Mouse (Mus musculus) midbrain, embryonic 12.5 days (tissue): ENCODE results near the gene Mpzl1. TPM values are rescaled to one million over a fixed set of nuclear protein-coding genes. Genes with fewer than 3 reads are reported as not detected.
A peak's percentile ranks its signal among the peaks of the same experiment; 100 is the strongest.
"Not testable (repeated sequence)": the region's sequence is repeated elsewhere in the genome, so short reads cannot be mapped to it uniquely, and the experiment has no call there.

Source experiments
- ATAC-seq: fragments of 200-750 bp; cut with Nextera tagmentation; 2 replicates; pipeline ENCODE4 v1.8.0; 2017; ENCODE audit warnings: low read depth, moderate TSS enrichment, moderate library complexity; ENCODE audit not compliant: low FRiP score
- H3K27ac ChIP-seq: fragments of 300-500 bp; sonication (generic); replicated peaks from 2 replicates; pipeline ENCODE4 v1.5.1; 2016; ENCODE audit warnings: mild to moderate bottlenecking
- H3K27me3 ChIP-seq: fragments of 300-500 bp; sonication (generic); 2 replicates; pipeline ENCODE4 v1.6.1; 2016; ENCODE audit warnings: mild to moderate bottlenecking
- H3K36me3 ChIP-seq: fragments of 300-500 bp; sonication (generic); 2 replicates; pipeline ENCODE4 v1.6.1; 2016
- H3K4me1 ChIP-seq: fragments of 300-500 bp; sonication (generic); 2 replicates; pipeline ENCODE4 v1.6.1; 2016
- H3K4me2 ChIP-seq: fragments of 300-500 bp; sonication (generic); replicated peaks from 2 replicates; pipeline ENCODE4 v1.6.1; 2016; ENCODE audit warnings: mild to moderate bottlenecking, moderate library complexity
- H3K4me3 ChIP-seq: fragments of 300-500 bp; sonication (generic); 2 replicates; pipeline ENCODE4 v1.5.1; 2016; ENCODE audit warnings: mild to moderate bottlenecking
- H3K9ac ChIP-seq: fragments of 300-500 bp; sonication (generic); replicated peaks from 2 replicates; pipeline ENCODE4 v1.6.1; 2016; ENCODE audit warnings: mild to moderate bottlenecking, moderate library complexity
- H3K9me3 ChIP-seq: fragments of 300-500 bp; sonication (generic); 2 replicates; pipeline ENCODE4 v1.6.1; 2016; ENCODE audit warnings: mild to moderate bottlenecking
- WGBS: fragments of 180-500 bp; shearing (Covaris S2); methylation state at CpG from one replicate; pipeline ENCODE4 v1.1.7; 2016; 5-methylcytosine and 5-hydroxymethylcytosine counted together
- polyA plus RNA-seq: library from polyadenylated mRNA; unstranded; fragments of >200 nt; fragmentation: Nextera tagmentation; extraction: Ambion mirVana; gene quantifications from 2 replicates; pipeline ENCODE4 v1.2.1, GENCODE M21; 2016

Gene Mpzl1
- polyA plus RNA-seq = 133 and 139 TPM in 2 replicates

DNA sequence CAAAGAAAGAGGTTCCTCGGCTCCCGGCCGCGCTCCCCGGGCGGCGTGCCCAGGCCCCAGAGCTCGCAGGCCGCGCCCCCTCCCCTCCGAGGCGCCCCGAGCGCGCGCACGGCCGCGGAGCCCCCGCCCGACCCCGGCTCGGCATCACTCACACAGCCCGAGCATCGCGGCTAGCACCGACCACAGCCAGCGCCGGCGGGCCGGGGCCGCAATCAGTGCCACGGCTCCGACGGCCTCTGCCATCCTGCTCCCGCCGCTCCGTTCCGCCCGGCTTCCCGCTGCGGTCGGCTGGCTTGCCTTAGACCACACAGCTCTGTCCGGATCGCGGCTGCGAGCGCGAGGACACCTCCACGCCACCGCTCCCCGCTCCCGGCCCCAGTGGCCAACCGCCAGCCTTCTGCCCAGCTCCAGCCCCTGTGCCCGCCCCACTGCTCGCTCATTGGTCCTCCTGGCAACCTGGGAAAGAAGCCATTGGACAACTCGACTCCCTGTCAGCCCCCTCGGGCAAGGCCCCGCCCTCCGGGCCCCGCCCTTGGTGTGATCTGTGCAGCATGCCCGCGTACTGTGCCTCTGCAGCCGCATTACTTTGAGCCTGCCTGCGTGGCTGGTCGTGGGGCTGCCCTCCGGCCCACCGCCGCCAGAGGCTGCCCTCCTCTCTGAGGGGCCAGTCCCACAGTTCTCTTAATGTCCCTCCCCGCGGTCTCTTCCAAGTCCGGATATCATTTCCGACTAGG, at the start of gene Mpzl1:
Mpzl1 (minus strand) TSS at position 388 of the 734 bp plus-strand sequence.
- H3K9ac ChIP-seq = peak within 1 kb of the TSS; percentile 93
- H3K9me3 ChIP-seq = no peaks in the 10 kb centered on the region
- peak within 1 kb of the TSS; percentile 97 for H3K27ac ChIP-seq
- H3K4me3 ChIP-seq = peak within 1 kb of the TSS; percentile 85
- H3K4me1 ChIP-seq = peaks cover 43% of the 10 kb centered on the region
- ATAC-seq = peak; percentile 100
- WGBS = under 1% methylated on average over 52 of the region's 73 CpGs
- H3K36me3 ChIP-seq = no peaks in the 10 kb centered on the region
- H3K27me3 ChIP-seq = no peaks in the 10 kb centered on the region
- H3K4me2 ChIP-seq = peak within 1 kb of the TSS; percentile 70

GRCm38 (mm10) chr1:165682056-165682853, 47.9 kb upstream of the Mpzl1 start:
- Histone ChIP-seq H3K4me1 (no peaks in the 10 kb centered on the region), H3K36me3 (no peaks in the 10 kb centered on the region), H3K4me3 (no peak overlapping the region), H3K9me3 (no peaks in the 10 kb centered on the region), H3K27me3 (0 out of 2 replicates have a peak, but pooled peaks cover 3% of the 10 kb centered on the region), H3K27ac (no peak overlapping the region), H3K4me2 (no peak overlapping the region), H3K9ac (no peak overlapping the region)
- 85% methylated on average over 18 of the region's 18 CpGs for WGBS
- ATAC-seq = no peak

DNA sequence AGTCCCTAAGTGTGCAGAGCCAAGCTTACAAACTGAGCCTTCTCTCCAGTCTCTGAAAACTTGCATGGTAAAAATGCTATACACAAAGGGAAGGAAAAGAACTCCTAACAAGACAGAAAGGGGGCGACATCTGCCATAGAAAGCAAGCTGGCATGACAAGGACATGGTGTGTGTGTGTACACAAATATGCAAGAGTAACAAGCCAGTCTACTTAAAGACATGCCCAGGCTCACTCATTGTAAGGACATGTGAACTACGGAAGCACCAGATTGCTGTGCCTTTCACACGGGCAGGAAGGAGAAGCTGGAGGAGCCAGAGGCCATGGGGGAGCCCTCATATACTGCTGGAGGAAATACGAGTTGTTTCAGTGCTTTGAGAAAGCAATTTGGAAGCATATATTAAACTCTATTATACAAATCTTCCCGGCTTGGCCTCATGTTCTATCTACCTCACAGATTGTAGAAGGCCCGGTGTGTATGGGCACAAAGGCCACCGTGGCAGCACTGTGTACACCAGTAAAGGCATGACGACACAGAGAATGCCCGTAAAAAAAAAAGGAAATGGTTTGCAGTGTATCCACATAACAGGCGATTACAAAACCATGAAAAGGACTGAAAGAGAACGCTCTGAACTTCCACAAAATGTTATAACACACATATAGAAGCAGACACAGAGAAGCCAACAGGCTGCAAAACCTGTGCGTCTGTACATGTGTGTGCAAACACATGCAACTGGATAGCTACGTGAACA, 46.9 kb upstream of the Mpzl1 start:
- WGBS = 76% methylated on average over 13 of the region's 13 CpGs
- Histone ChIP-seq H3K36me3 (no peaks in the 10 kb centered on the region), H3K9ac (no peak overlapping the region)

DNA sequence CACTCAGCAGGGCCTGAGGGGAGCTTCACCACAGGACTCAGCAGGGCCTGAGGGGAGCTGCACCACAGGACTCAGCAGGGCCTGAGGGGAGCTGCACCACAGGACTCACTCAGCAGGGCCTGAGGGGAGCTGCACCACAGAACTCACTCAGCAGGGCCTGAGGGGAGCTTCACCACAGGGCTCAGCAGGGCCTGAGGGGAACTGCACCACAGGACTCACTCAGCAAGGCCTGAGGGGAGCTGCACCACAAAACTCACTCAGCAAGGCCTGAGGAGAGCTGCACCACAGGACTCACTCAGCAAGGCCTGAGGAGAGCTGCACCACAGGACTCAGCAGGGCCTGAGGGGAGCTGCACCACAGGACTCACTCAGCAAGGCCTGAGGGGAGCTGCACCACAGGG, 45.7 kb upstream of the Mpzl1 start:
- ATAC-seq, H3K27ac ChIP-seq, H3K9me3 ChIP-seq, H3K27me3 ChIP-seq, H3K4me1 ChIP-seq, H3K9ac ChIP-seq, H3K4me2 ChIP-seq, H3K36me3 ChIP-seq, H3K4me3 ChIP-seq: not testable (repeated sequence)

More for the DNA sequence above, 46.9 kb upstream of the Mpzl1 start:
- H3K4me1 ChIP-seq = no peaks in the 10 kb centered on the region
- H3K27ac ChIP-seq = no peak overlapping the region
- H3K4me2 ChIP-seq = no peak overlapping the region
- ATAC-seq = no peak
- 0 out of 2 replicates have a peak, but pooled peaks cover 3% of the 10 kb centered on the region for H3K27me3 ChIP-seq
- no peaks in the 10 kb centered on the region for H3K9me3 ChIP-seq
- H3K4me3 ChIP-seq = no peak overlapping the region

GRCm38 (mm10) chr1:165679618-165679997, 45.3 kb upstream of the Mpzl1 start:
- H3K4me1 ChIP-seq = no peaks in the 10 kb centered on the region
- H3K4me3 ChIP-seq = no peak overlapping the region
- no peaks in the 10 kb centered on the region for H3K36me3 ChIP-seq
- ATAC-seq = no peak
- H3K4me2 ChIP-seq = no peak overlapping the region
- no peak overlapping the region for H3K9ac ChIP-seq
- H3K9me3 ChIP-seq = no peaks in the 10 kb centered on the region
- WGBS = 27% methylated on average over 3 of the region's 3 CpGs
- H3K27ac ChIP-seq = no peak overlapping the region
- 0 out of 2 replicates have a peak, but pooled peaks cover 3% of the 10 kb centered on the region for H3K27me3 ChIP-seq

DNA sequence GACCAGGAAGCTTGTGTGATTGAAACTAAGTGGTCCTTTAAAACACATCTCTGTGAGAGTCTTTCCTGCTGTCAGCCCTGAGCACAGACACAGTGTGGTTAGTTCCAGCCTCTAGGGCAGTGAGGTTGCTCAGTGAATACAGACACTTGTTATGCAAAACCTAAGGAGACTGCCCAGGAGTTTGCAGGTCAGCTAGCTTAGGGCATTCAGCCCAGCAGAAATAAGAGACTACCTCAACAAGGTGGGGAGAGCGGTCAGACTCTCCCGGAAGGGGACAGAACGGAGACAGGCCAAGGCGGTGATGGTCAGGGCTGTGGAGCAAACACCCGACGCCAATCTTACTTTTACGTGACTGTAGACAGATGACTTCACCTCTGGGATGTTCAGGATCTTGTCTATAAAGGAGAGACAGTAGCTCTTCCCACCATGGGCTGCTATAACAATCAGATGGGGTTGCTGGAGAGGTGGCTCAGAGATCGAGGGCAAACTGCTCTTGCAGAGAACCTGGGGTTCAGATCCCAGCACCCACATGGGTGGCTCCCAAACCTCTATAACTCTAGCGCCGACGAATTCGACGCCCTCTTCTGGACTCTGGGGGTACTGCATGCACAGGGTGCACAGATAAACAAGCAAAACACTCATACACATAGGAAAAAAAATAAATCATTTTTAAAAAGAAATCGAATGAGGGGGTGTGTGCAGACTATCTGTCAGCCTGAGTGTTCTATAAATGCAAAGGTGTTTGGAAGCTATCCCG, 44.7 kb upstream of the Mpzl1 start:
- 0 out of 2 replicates have a peak, but pooled peaks cover 3% of the 10 kb centered on the region for H3K27me3 ChIP-seq
- no peaks in the 10 kb centered on the region for H3K4me1 ChIP-seq
- H3K9me3 ChIP-seq = no peaks in the 10 kb centered on the region
- H3K27ac ChIP-seq = no peak overlapping the region
- no peaks in the 10 kb centered on the region for H3K36me3 ChIP-seq
- 62% methylated on average over 15 of the region's 15 CpGs for WGBS
- H3K4me2 ChIP-seq = no peak overlapping the region
- H3K9ac ChIP-seq = no peak overlapping the region
- no peak for ATAC-seq
- no peak overlapping the region for H3K4me3 ChIP-seq

GRCm38 (mm10) chr1:165677558-165677957, 43.2 kb upstream of the Mpzl1 start:
- H3K36me3 ChIP-seq = no peaks in the 10 kb centered on the region
- H3K9ac ChIP-seq = no peak overlapping the region
- no peak overlapping the region for H3K27ac ChIP-seq
- no peaks in the 10 kb centered on the region for H3K4me1 ChIP-seq
- 62% methylated on average over 4 of the region's 4 CpGs for WGBS
- H3K4me3 ChIP-seq = no peak overlapping the region
- H3K4me2 ChIP-seq = no peak overlapping the region
- ATAC-seq = no peak
- 0 out of 2 replicates have a peak, but pooled peaks cover 3% of the 10 kb centered on the region for H3K27me3 ChIP-seq
- no peaks in the 10 kb centered on the region for H3K9me3 ChIP-seq

DNA sequence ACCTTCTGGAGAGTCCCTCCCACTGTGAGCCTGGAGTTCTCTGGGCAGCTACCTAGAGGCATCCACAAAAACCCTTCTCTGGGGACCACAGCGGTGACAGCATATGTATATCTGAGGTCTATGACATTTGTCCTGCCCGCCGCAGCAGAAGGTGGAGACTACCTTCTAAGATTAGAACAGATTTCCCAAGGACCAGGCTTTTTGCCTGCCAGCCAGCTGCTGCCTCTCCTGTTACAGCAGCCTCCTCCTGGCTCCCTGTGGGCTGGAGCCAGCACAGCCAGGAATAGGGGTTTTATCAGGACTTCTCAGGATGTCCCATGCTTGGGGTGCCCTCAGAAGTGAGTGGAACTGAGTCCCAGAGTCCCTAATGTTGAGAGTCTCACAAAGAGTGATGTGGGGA, 42.7 kb upstream of the Mpzl1 start:
- H3K36me3 ChIP-seq = no peaks in the 10 kb centered on the region
- ATAC-seq = no peak
- no peak overlapping the region for H3K27ac ChIP-seq
- 67% methylated on average over 3 of the region's 3 CpGs for WGBS
- H3K4me3 ChIP-seq = no peak overlapping the region
- H3K4me1 ChIP-seq = no peaks in the 10 kb centered on the region
- H3K4me2 ChIP-seq = no peak overlapping the region
- H3K9me3 ChIP-seq = no peaks in the 10 kb centered on the region
- H3K27me3 ChIP-seq = 0 out of 2 replicates have a peak, but pooled peaks cover 3% of the 10 kb centered on the region
- H3K9ac ChIP-seq = no peak overlapping the region

DNA sequence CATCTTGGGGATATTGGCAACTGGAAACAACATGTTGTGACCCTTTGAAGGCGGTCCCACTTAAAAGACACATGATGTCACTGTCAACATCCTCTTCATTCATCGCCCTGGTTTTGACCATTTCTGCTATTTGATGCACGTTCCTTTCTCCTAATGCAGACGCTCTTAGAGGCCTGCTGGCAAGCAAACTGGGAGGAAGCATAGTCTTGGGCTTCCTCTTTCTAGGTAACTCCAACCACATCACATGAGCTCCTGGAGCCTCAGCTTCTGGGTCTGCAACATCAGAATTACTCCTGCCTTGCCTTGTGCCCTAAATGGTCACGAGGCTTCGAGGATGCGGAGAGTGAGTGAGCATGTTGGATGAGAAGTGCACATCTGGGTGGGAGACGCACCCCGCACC, 40.8 kb upstream of the Mpzl1 start:
- no peaks in the 10 kb centered on the region for H3K36me3 ChIP-seq
- 91% methylated on average over 9 of the region's 9 CpGs for WGBS
- no peak overlapping the region for H3K4me3 ChIP-seq
- no peak overlapping the region for H3K9ac ChIP-seq
- no peak overlapping the region for H3K4me2 ChIP-seq
- H3K4me1 ChIP-seq = no peaks in the 10 kb centered on the region
- ATAC-seq = no peak
- no peaks in the 10 kb centered on the region for H3K9me3 ChIP-seq
- 0 out of 2 replicates have a peak, but pooled peaks cover 3% of the 10 kb centered on the region for H3K27me3 ChIP-seq
- no peak overlapping the region for H3K27ac ChIP-seq

DNA sequence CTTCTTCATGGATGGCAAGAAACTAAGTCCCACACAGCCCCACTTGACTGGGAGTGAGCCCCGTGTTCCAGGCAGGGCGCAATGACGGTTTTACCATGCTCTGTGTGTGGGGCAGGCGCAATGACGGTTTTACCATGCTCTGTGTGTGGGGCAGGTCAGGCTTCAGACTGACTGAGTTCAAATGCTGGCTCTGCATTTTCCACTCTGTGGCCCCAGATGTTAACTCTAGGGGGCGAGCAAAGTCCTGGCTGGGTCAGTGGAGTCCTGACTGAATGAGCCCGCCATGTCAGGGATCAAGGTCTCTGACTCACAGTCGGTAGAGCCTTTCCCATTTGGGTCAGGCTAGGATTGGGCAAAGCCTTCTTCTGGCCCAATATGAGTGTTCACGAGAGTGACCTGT, 38.0 kb upstream of the Mpzl1 start:
- H3K27me3 ChIP-seq = no peaks in the 10 kb centered on the region
- ATAC-seq = no peak
- no peaks in the 10 kb centered on the region for H3K36me3 ChIP-seq

GRCm38 (mm10) chr1:165670056-165670455, 35.7 kb upstream of the Mpzl1 start:
- H3K9ac ChIP-seq = no peak overlapping the region
- H3K4me3 ChIP-seq = no peak overlapping the region
- no peaks in the 10 kb centered on the region for H3K36me3 ChIP-seq
- 0 out of 2 replicates have a peak, but pooled peaks cover 3% of the 10 kb centered on the region for H3K4me1 ChIP-seq
- no peaks in the 10 kb centered on the region for H3K27me3 ChIP-seq
- 82% methylated on average over 6 of the region's 6 CpGs for WGBS
- no peak overlapping the region for H3K27ac ChIP-seq
- H3K9me3 ChIP-seq = no peaks in the 10 kb centered on the region
- ATAC-seq = no peak
- H3K4me2 ChIP-seq = no peak overlapping the region

More for the DNA sequence above, 38.0 kb upstream of the Mpzl1 start:
- H3K4me2 ChIP-seq = no peak overlapping the region
- H3K9me3 ChIP-seq = no peaks in the 10 kb centered on the region
- H3K4me1 ChIP-seq = 0 out of 2 replicates have a peak, but pooled peaks cover 3% of the 10 kb centered on the region
- 76% methylated on average over 9 of the region's 9 CpGs for WGBS
- H3K9ac ChIP-seq = no peak overlapping the region
- no peak overlapping the region for H3K27ac ChIP-seq
- H3K4me3 ChIP-seq = no peak overlapping the region
